Mouse (Mus musculus): Measurements from ENCODE around the gene Rad51b. TPM values are rescaled to one million over a fixed set of nuclear protein-coding genes. Genes with fewer than 3 reads are reported as not detected.

Gene Rad51b
- polyA plus RNA-seq, 1 experiment from 2014 or later, result 3.3 TPM

DNA sequence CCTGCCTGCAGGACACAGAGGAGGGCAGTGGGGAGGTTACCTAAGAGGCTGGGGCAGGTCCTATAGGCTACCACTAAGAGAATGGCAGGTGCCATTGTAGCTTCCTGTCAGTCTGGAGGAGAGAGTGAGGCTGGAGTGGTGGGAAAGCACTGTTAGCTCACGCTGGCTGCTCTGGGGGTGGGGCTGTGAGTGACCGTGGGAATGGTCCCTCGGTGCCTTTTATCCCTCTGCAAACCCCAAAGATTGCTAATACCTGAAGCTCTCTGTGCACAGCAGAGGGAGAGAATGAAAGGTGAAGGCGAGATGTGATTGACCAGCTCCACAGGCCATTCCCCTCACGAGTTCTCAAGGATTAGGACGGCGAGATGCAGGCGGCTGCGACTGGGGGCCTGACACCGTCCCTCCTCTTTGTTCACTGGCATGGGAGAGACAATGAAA lies 510.3 kb downstream of the Rad51b start:
- H3K27me3 ChIP-seq, result no peaks in the 10 kb centered on the region
- no peak for ATAC-seq (replicated peaks; ENCODE audit: insufficient number of reproducible peaks, insufficient read depth, low FRiP score, low read depth)
- H3K9me3 ChIP-seq (replicated peaks), result no peaks in the 10 kb centered on the region
- no peak overlapping the region for H3K27ac ChIP-seq
- peak overlapping the region; percentile 15; the same call in 1 of the 2 replicates for H3K9ac ChIP-seq
- WGBS, result 35% methylated on average over 10 of the region's 10 CpGs
- H3K4me2 ChIP-seq, result peak overlapping the region; percentile 17; the same call in 1 of the 2 replicates
- H3K4me3 ChIP-seq, result no peak overlapping the region
- peaks cover 11% of the 10 kb centered on the region for H3K4me1 ChIP-seq (replicated peaks)
- H3K36me3 ChIP-seq, result no peaks in the 10 kb centered on the region

DNA sequence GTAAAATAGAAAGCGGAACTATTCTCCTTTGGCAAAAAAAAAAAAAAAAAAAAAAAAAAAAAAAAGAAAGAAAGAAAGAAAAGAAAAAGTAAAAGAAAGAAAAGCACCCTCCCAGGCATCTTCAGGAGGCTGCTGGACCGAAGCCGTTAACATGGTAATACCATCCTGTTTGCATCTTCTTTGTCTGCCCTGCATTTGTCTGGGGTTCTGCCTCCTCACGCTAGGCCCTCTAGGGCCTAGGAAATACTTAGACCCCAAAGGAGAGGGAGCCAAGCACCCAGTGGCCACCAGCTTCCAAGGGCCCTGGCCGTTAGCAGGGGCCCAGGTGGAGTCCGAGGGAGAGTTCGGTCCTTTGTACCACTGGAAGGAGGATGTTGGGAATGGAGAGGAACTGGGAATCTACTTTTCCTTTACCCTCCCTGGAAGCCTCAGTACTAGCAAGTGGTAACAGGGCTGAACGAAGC lies 510.9 kb downstream of the Rad51b start:
- Histone ChIP-seq H3K27me3 (no peaks in the 10 kb centered on the region), H3K36me3 (no peaks in the 10 kb centered on the region), H3K4me1 (replicated peaks) (peaks cover 11% of the 10 kb centered on the region), H3K4me2 (no peak overlapping the region), H3K9me3 (replicated peaks) (no peaks in the 10 kb centered on the region), H3K4me3 (no peak overlapping the region), H3K27ac (no peak overlapping the region), H3K9ac (no peak overlapping the region)
- 87% methylated on average over 8 of the region's 8 CpGs for WGBS
- no peak for ATAC-seq (replicated peaks; ENCODE audit: insufficient number of reproducible peaks, insufficient read depth, low FRiP score, low read depth)

DNA sequence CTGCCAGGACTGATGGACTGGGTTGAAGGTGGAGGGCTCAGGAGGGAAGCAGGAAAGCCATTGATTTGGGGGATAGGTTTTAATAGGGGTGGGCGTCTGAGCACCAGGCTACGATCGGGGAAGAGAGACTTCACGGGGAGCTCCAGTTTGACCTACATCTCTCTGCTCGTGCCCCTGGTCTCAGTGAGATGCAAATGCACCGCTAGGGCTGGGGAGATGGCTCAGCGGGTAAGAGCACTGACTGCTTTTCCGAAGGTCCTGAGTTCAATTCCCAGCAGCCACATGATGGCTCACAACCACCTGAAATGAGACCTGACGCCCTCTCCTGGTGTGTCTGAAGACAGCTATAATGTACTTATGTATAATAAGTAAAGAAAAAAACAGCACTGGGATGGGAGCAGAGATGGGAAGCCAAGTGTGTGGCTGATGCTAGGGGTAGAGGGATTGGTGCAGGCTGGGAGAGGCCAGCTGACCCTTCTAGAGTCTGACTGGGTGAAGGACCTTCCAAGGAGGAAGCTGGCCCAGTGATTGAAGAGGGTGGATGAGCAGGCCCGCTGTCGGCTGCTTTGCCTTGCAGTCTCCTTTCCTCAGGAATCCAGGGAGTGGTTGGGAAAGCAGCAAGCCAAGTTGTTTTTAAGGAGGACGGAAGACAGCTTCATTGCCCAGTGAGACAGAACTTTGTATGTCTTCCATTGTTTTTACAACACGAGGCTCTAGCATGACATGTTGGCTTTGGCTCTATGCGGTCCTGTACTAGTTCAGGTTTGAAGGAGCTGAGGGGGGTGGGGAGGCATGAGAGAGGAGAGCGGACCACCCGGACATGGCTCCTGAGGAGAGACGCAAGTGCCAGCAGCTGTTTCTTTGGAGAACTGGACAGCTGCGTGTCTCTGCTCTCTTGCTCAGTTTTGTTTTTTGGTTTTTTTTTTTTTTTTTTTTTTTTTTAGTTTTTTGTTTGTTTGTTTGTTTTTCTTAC lies 511.6 kb downstream of the Rad51b start:
- peaks cover 11% of the 10 kb centered on the region for H3K4me1 ChIP-seq (replicated peaks)
- H3K27me3 ChIP-seq, result no peaks in the 10 kb centered on the region
- H3K36me3 ChIP-seq, result no peaks in the 10 kb centered on the region
- no peak for ATAC-seq (replicated peaks; ENCODE audit: insufficient number of reproducible peaks, insufficient read depth, low FRiP score, low read depth)
- no peak overlapping the region for H3K4me3 ChIP-seq
- no peak overlapping the region for H3K9ac ChIP-seq
- no peaks in the 10 kb centered on the region for H3K9me3 ChIP-seq (replicated peaks)
- 85% methylated on average over 18 of the region's 18 CpGs for WGBS
- H3K4me2 ChIP-seq, result no peak overlapping the region
- no peak overlapping the region for H3K27ac ChIP-seq

GRCm38 (mm10) chr12:79809518-79809917 lies 512.4 kb downstream of the Rad51b start:
- 83% methylated on average over 5 of the region's 5 CpGs for WGBS
- no peak overlapping the region for H3K4me2 ChIP-seq
- peaks cover 11% of the 10 kb centered on the region for H3K4me1 ChIP-seq (replicated peaks)
- ATAC-seq (replicated peaks; ENCODE audit: insufficient number of reproducible peaks, insufficient read depth, low FRiP score, low read depth), result no peak
- H3K4me3 ChIP-seq, result no peak overlapping the region
- H3K27ac ChIP-seq, result no peak overlapping the region
- no peaks in the 10 kb centered on the region for H3K36me3 ChIP-seq
- H3K27me3 ChIP-seq, result no peaks in the 10 kb centered on the region
- H3K9me3 ChIP-seq (replicated peaks), result no peaks in the 10 kb centered on the region
- H3K9ac ChIP-seq, result no peak overlapping the region

DNA sequence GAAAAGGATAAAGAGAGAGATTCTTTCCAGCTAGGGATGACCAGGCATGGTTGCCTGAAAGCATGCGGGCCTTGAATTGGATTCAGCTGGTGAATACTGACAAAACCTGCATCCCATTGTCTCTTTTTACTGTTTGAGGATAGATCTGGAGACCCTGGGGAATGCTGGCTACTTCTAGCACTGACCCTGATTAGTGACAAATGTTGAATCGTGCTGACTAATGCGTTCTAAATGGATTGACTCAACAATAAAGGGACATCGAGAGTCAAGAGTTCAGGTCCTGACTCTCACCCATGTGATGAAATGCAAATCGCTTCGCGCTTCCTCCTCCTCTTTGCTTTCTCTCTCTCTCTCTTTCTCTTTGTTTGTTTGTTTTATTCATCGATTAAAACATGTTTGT lies 515.3 kb downstream of the Rad51b start:
- no peaks in the 10 kb centered on the region for H3K36me3 ChIP-seq
- peaks cover 10% of the 10 kb centered on the region for H3K4me1 ChIP-seq (replicated peaks)
- no peaks in the 10 kb centered on the region for H3K9me3 ChIP-seq (replicated peaks)
- H3K4me2 ChIP-seq, result no peak overlapping the region
- no peak for ATAC-seq (replicated peaks; ENCODE audit: insufficient number of reproducible peaks, insufficient read depth, low FRiP score, low read depth)
- no peak overlapping the region for H3K9ac ChIP-seq
- WGBS, result 81% methylated on average over 8 of the region's 8 CpGs
- no peak overlapping the region for H3K27ac ChIP-seq
- no peak overlapping the region for H3K4me3 ChIP-seq
- H3K27me3 ChIP-seq, result no peaks in the 10 kb centered on the region

- Histone ChIP-seq H3K4me1 (replicated peaks) (peaks cover 7% of the 10 kb centered on the region; the same call in 1 of the 2 replicates), H3K4me2 (no peak overlapping the region), H3K27me3 (no peaks in the 10 kb centered on the region), H3K4me3 (no peak overlapping the region), H3K9ac (no peak overlapping the region), H3K36me3 (no peaks in the 10 kb centered on the region), H3K9me3 (replicated peaks) (no peaks in the 10 kb centered on the region), H3K27ac (no peak overlapping the region)
- WGBS, result 83% methylated on average over 18 of the region's 18 CpGs
- no peak for ATAC-seq (replicated peaks; ENCODE audit: insufficient number of reproducible peaks, insufficient read depth, low FRiP score, low read depth)
Measured at GRCm38 (mm10) chr12:79812838-79813563, 515.9 kb downstream of the Rad51b start.

DNA sequence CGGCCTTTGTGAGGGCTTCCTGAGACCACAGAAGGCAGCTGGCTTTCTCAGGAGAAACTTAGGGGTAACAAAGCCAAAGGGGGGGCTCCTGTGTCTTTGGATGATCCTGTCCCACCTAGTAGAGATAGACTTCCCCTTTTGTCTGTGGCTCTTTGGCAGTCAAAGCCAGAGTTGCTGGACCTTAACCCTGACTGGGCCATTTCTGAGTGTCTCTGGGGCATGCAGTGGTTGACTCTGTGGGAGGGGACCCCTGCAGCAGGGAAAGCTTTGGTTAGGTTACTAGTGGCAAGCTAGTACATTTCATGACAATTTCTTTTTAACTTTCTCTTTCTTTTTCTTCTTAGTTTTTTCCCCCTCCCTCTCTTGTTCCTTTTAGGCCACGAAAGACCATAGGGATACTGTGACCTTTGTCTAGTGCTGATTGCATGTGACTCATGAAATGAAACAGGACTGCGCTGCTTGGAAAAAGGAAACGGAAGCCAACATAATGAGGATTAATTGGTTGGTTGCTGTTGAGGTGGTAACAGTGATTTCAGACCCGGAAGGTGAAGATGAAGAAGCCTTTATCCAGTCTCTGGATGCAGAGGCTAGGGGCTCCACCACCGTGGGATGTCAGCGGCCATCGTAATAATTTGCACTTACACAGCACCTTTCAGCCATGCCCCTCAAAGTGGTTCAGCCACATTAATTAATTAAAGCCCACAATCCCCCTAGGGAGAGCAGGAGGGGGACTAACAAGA lies 516.7 kb downstream of the Rad51b start:
- H3K9ac ChIP-seq, result no peak overlapping the region
- no peak overlapping the region for H3K27ac ChIP-seq
- H3K4me1 ChIP-seq (replicated peaks), result peaks cover 7% of the 10 kb centered on the region; the same call in 1 of the 2 replicates
- H3K4me2 ChIP-seq, result no peak overlapping the region
- no peak overlapping the region for H3K4me3 ChIP-seq
- no peaks in the 10 kb centered on the region for H3K9me3 ChIP-seq (replicated peaks)
- WGBS, result 66% methylated on average over 8 of the region's 8 CpGs
- ATAC-seq (replicated peaks; ENCODE audit: insufficient number of reproducible peaks, insufficient read depth, low FRiP score, low read depth), result no peak
- H3K36me3 ChIP-seq, result no peaks in the 10 kb centered on the region
- no peaks in the 10 kb centered on the region for H3K27me3 ChIP-seq

DNA sequence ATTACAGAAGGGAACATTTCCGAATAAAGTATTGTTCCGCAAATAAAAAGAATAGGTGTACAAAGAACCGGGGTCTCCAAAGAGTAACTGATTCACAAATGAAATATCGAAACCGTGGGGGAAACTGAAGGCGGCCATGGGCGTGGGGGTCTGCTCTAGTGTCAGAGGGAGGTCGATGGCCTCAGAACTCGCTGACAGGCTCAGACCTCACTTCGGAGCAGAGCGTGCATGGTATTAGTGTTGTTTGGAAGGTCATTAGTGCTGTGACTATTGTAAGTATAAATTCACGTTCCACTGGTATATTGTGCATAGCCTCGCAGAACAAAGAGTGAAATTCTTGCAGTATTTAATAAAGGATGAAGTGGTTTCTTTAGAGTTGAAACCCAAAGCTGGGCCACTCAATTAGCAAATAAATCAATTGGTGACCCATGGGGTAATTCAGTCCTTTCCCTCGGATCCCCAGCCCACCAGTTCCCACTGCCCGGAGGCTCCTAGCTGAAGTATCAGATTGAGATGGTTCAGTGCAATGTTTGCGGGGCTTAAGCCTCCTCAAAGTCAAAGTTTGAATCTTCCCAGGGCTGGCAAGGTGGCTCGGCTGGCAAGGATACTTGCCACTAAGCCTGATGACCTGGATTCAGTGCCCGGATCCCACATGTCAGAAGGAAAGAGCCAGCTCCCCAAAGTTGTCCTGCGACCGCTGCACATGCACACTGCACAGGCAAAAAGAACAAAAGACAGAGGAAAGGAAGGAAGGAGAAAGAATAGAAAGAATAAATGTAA lies 517.4 kb downstream of the Rad51b start:
- Histone ChIP-seq H3K4me1 (replicated peaks) (peaks cover 7% of the 10 kb centered on the region; the same call in 1 of the 2 replicates), H3K4me2 (no peak overlapping the region), H3K4me3 (no peak overlapping the region), H3K9ac (no peak overlapping the region), H3K27me3 (no peaks in the 10 kb centered on the region), H3K9me3 (replicated peaks) (no peaks in the 10 kb centered on the region), H3K36me3 (no peaks in the 10 kb centered on the region), H3K27ac (no peak overlapping the region)
- WGBS, result 87% methylated on average over 20 of the region's 20 CpGs
- ATAC-seq (replicated peaks; ENCODE audit: insufficient number of reproducible peaks, insufficient read depth, low FRiP score, low read depth), result no peak

- H3K4me1 ChIP-seq (replicated peaks), result peaks cover 8% of the 10 kb centered on the region; the same call in 1 of the 2 replicates
- no peak overlapping the region for H3K4me3 ChIP-seq
- H3K9ac ChIP-seq, result no peak overlapping the region
- WGBS, result 39% methylated on average over 4 of the region's 4 CpGs
- no peaks in the 10 kb centered on the region for H3K27me3 ChIP-seq
- H3K4me2 ChIP-seq, result no peak overlapping the region
- H3K9me3 ChIP-seq (replicated peaks), result no peaks in the 10 kb centered on the region
- H3K36me3 ChIP-seq, result no peaks in the 10 kb centered on the region
- no peak overlapping the region for H3K27ac ChIP-seq
- no peak for ATAC-seq (replicated peaks; ENCODE audit: insufficient number of reproducible peaks, insufficient read depth, low FRiP score, low read depth)
Measured at GRCm38 (mm10) chr12:79816241-79816640, 519.2 kb downstream of the Rad51b start.

DNA sequence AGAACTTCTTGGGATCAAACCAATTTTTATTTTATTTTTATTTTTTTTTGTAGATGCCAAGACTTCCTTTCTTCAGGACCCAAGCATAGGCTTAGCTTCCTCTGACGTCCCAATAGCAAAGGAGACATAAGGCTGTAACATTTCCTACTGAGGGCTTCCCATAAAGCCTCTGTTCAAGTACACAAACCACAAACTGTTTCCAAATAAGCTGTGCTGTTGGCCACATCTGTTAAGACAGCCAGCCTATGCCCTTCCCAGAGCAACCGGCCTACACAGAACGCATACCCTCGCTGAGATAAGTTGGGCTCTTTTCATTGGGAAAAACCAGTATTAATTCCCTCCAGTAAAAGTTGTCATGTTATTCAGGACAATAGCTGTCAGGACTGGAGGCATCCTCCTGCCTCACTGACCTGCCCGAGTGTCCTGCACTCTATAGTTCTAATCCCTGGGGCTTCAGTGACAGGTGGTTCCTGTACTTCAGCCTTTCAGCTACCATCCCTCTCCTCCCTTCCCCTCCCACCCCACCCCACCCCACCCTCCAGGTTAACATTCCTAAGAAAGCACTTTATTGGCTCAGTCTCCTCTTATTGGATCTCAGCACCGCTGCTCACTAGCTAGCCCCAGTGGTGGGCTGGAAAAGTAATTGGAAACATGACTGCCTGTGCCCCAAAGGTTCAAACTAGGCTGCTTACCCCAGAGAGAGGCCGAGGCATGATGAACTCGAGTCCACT lies 523.3 kb downstream of the Rad51b start:
- H3K9me3 ChIP-seq (replicated peaks), result no peaks in the 10 kb centered on the region
- no peaks in the 10 kb centered on the region for H3K36me3 ChIP-seq
- no peak overlapping the region for H3K4me2 ChIP-seq
- ATAC-seq (replicated peaks; ENCODE audit: insufficient number of reproducible peaks, insufficient read depth, low FRiP score, low read depth), result no peak
- no peak overlapping the region for H3K4me3 ChIP-seq
- H3K27me3 ChIP-seq, result no peaks in the 10 kb centered on the region
- 78% methylated on average over 8 of the region's 8 CpGs for WGBS
- peaks cover 18% of the 10 kb centered on the region for H3K4me1 ChIP-seq (replicated peaks)
- H3K9ac ChIP-seq, result no peak overlapping the region
- H3K27ac ChIP-seq, result no peak overlapping the region

Measured in heart, embryonic 15.5 days (tissue).